Mouse (Mus musculus) liver, embryonic 14.5 days (tissue): Measurements from ENCODE around the gene Arhgef38.

Source experiments
- CTCF ChIP-seq: IDR thresholded peaks from 2 replicates; pipeline ENCODE4 v1.5.1; 2016; ENCODE audit warnings: antibody characterized with exemption, low read depth, control low read depth
- EP300 ChIP-seq: IDR thresholded peaks from 2 replicates; pipeline ENCODE4 v1.6.1; 2016; ENCODE audit warnings: antibody characterized with exemption, low read depth

DNA sequence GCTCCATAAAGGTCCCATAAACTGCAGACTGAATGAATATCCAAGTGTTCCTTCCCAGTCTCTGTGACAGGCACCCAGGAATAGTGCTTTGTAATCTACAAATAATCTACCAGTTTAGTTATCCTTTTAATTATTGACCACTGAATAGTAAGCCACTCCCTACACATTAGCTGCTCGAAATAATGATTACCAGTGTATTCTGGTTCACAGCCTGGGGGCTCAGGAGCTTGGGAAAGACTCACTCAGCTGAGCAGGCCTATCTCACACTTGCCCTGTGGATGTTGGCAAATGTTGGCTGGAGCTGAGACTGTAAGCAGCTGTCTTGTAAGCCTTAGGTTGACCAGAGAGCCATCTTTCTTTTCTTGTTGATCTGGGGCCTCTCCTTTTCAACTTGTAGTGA lies 7.2 kb upstream of the Arhgef38 start:
- no peak for TF ChIP-seq CTCF
- no peak for TF ChIP-seq EP300
